Mouse (Mus musculus) right cerebral cortex, postnatal 25 days (tissue): ENCODE data around the gene Uap1.

Experiments
- DNase-seq: peaks from one replicate; pipeline ENCODE4 v3.0.0; 2022

The Uap1 gene

DNA sequence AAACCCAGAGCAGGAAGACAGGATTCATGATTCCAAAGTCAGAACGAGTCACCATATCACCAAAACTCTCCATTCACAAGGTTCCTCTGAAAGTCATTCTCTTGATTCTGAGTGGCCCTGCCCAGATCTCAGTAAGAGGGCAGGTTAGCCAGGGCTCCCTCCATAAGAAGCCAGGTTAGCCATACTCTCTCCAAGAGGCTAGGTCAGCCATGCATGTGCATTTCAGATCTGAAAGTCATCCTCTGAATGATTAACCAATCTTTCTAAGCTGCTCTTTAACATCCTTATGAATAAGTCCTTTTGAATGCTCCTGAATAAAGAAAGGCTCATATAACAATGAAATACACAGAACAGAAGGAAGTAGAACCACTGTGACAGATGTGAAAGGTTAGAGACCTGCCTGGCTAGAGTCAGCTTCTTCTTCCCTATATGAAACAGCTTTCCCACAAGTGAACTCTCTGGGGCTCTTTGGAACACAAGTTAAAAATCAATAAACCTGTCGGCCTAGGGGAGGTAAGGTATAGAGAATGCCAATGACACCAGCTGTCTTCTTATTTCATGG is 10.6 kb downstream of the Uap1 start:
- DNase-seq: no peak

DNA sequence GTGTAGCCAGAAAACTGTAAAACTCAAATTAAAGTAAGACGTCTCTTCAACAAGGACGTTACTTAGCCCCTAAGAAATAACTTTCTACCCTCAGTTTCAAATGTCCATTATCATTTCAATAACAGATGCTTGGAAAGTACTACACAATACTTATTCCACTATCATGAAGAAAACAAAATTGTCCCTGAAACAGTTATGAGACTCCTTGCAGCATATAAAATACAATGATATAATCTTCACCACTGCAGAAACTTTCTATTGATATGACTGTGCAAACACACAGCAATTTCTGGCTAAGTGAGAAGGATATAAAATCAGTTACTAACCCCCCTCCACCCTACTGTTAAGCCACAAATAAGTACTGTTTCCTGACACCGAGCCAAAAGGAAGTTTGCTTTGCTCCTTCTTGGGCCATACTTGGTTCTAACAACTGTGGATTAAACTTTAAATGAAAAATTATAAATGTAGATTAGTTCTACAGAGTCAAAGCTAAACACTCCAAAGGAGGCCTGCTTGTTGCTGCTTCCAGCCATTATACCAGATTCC is 11.3 kb downstream of the Uap1 start:
- no peak for DNase-seq

DNA sequence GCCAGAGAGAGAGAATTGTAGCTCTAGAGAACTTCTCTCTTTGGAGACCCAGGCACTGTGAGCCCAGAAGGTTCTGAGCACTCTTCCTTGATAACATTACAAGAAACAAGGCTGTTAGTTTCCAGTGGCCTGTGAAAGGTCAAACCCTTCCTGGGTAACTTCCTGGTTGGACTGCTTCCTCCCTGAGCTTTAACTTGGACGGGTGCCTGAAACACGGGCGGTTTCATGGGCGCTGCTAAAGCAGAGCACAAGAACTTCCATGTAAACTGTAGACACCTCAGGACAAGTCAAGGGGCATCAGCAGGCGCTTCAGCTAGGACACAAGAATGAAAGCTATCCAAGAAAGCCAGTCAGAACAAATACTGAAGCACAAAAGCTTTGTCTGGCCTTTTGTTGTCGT is 12.9 kb downstream of the Uap1 start:
- no peak for DNase-seq

DNA sequence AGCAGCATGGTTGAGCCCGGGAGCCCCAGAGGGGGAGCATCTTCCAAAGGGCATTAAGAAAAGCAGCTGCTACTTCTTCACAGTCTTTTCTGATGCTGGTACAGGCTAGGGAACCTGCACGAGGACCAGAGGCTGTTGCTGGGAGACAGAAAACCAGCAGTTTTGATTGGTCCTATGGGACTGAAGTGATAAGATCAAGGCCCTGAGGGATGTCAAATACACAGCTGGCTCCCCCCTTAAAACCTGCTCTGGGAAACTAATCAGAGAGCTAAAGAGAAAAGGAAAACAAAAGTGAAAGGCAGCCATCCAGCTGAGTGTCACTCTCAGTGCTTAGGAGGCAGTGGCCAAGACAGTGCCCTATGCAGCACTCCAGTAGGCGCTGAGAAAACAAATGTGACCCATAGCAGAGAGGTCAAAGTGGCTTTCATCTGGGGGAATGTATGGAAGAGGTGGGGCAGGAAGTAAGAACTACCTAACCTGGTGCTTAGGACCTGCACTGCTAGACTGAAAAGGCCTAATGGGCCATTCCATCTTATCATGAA is 14.3 kb downstream of the Uap1 start:
- DNase-seq: no peak

DNA sequence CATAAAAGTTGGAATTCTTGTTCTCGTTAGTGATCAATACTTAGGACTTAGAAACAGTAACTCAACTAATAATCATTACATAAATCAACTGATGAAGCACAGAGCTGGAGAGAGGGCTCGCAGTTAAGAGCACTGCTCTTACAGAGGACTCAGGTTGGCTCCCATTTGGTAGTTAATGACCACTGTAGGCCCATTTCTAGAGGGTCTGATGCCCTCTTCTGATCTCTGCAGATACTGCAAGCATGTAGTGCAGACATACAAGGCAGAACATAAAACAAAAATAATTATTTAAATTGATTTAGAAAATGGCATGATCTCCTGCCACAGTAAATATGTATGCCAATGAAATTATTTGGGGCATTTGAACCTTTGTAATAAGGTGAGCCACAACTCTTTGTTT is 15.1 kb downstream of the Uap1 start:
- no peak for DNase-seq

DNA sequence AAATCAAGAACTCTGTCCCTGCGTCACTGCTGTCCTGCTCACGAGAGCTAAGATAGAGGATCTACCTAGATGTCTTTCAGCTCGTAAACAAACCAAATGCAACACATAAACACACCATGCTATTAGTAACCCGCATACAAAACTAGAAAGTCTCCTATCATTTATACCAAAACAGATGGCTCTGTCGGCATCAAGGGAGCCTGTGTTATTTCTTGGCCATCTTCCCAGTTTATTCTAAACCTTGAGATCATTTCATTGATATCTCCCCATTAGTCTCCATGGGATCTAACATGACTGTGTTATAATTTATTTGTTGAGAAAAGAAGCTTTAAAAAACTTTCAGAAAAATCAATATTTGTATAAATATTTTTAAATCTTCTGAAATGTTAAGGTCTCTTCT is 19.0 kb downstream of the Uap1 start:
- no peak for DNase-seq

DNA sequence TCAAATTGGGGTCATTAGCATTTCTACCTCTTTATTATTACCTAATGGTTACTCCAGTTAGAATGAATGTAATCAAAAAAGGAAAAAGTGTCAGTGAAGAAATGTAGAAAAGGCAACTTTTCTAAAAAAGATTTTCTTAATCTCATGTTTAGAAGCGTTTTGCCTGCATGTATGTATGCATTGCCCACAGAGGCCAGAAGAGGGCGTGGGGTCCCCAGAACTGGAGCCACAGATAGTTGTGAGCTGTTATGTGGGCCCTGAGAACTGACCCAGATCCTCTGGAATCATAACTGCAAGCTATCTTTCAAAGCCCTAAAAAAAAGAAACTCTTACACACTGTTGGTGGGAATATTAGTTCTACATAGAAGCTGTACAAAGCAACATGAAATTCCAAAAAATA is 19.5 kb downstream of the Uap1 start:
- no peak for DNase-seq

DNA sequence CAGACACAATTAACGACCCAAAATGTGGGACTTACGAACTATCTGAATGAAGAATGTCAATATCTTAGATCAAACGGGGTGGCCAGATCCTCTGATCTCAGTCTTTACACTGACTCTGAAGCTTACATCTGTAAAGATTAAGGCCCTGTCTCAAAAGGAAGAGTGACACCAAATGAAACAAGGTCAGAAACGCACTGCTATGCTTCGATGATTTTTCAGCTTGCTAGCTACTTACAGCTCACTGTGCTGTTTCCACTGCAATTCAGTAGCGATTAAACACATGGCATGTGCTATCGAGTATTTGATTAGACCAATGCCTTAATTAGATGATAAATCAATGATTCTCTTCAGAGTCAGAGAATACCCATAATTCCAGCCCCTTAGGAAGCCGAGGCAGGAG is 20.8 kb downstream of the Uap1 start:
- no peak for DNase-seq

DNA sequence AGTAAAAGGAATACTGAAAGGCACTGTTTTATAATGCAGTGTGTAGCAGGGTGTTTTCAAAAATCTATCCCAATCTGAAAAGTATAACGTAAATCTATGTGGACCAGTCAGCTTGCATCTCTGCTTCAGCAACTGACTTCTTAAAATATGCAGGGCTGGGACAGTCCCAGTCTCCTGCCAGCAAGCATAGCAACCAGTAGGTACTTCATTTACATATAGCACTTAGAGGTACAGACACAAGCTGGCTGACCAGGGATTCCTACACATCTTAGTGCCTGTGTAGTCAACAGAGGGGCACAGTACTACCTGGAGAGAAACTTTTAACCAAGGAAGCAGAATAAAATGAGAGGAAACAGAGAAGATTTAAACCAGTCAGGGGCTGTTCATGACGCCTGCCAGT is 22.2 kb downstream of the Uap1 start:
- no peak for DNase-seq

DNA sequence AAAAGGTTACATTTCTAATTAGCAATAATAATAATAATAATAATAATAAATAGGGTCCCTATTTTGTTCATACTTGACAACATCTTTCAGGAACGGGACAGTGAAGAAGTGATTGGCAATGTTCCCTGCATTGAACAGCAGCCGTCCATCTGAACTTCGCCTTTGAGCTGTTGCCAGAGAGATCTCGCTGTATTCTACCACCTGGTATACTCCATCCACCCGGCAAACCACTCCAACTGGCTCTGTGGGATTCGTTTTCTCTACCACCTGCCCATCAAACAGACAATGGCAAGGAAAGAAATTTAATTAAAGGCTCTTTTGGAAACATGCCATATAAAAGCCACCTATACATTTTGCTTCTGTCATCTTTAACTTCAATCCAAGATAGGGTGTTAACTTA is 23.9 kb downstream of the Uap1 start:
- no peak for DNase-seq

DNA sequence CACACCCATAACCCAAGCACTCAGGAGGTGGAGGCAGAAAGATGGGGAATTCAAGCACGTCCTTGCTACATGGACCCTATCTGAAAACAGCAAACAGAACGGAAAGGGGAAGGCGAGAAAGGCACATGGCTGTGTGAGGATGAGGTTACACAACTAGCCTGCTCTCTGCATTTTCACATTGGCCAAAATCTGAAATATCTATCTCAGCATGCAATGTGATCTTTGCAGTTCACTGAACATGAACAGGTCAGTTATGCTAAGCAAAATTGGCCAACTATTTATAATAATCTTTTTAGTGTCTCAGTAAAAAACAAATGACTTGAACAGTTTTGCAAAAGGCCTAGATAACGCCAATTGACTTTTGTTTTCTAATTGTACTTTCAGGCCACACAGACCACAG is 25.0 kb downstream of the Uap1 start:
- no peak for DNase-seq

DNA sequence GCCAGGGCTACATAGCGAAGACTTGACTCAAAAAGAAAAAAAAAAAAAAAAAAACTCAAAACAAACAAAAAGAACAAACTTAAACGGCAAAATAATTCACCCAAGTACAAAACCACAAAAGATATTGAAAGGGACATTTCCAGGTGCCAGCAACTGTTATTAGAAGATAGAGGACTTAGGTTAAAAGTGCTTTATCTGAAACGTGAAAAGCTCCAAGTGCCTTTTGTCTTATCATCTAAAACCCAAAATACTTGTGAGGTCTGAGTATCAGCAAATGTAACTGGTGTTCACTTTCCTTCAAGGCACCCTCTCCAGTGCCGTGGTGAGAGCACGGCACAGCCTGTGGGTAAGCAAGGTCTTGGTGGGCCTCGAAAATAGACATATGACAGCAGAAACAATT is 26.2 kb downstream of the Uap1 start:
- no peak for DNase-seq

DNA sequence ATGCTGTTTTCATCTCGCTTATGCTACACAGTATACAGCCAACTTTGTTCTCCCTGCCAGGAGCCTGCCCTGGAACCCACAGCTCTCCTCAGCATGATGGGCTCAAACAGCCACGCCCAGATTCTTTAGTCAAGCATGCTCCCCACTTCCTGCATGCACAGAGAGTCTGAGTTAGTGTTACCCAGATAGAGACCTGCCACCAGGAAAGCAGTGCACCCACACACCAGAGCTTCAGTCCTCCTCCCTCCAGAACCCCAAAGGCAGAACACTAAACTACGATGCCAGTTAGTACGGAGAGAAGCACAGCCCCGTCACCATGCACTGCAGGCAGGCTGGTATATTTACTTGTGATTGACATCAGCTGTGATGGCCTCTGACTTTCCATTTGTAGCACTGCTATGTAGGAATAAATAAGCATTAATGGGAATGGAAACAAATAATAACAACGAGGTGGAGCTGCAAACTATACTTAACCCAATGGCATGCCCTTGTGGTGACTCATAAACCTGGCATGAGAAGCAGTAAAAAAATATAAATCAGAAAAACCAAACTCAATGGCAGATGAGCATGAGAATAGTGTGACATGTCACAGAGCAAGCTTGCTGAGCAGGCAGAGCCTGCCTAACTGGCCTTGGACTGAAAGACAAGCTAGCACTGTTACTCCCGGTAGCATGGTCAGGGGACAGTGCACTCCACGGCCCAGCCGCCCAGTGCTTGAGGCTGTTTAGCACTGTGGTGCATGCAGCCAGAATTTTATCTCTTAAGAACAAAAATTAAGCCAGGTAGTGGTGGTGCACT is 26.9 kb downstream of the Uap1 start:
- no peak for DNase-seq

DNA sequence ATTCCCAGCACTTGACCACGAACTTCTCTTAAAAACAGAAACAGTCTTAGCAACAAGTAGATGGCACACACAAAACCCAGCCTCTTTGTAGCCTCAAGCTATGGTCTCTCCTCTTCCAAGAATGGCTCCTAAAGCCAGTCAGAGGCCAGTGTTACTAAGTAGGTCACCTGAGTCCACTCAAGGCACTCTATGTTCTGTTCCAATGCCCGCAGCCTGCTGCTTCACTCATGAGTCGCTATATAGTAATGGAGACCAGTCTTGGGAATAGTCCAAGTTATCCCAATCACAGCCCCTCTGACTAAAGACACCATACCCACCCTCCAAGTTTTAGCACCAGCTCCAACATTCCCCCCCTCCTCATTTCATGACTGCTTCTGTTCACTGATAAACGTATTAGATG is 29.2 kb downstream of the Uap1 start:
- no peak for DNase-seq

DNA sequence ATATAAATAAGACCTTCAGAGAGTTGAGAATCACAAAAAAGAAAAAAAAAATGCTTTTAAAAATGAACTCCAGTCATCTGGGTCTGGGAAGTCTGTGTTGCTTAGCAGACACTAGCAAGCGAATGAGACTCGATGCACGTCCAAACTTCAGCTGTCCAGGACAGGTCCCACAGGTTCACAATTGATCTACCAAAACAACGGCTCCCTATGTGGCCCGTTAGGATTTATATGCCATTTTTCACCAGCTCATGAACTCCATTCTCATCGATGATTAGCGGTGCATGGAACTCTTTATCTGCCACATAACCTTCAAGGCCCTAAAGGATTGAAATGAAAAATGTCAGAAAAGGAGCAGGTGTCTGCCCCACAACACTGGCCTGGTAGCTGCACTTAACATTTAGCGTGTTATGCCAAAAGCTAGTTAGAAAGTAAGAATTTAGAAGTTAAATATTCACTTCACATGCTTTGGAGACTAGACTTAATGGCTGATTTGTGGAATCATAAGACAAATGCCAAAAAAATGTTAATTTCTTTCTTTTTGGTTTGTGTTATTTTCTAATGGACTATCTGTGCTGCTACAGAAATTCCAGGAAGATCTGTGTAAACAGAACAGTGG is 32.4 kb downstream of the Uap1 start:
- DNase-seq: no peak

DNA sequence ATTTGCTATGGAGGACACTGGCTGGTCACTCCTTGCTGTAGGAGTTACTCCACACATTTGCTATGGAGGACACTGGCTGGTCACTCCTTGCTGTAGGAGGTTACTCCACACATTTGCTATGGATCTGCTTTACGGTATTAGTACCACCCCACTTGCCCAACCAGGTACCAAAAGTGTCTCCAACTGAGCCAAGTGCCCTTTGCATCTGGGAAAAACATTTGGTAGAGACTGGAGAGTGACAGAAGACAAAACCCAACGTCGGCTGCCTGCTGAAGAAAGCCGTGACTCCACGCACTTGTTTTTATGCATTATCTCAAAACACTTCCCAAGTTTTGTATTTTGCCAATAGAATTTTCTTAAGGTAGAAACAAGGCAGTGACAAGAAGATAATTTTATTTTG is 33.1 kb downstream of the Uap1 start:
- no peak for DNase-seq

DNA sequence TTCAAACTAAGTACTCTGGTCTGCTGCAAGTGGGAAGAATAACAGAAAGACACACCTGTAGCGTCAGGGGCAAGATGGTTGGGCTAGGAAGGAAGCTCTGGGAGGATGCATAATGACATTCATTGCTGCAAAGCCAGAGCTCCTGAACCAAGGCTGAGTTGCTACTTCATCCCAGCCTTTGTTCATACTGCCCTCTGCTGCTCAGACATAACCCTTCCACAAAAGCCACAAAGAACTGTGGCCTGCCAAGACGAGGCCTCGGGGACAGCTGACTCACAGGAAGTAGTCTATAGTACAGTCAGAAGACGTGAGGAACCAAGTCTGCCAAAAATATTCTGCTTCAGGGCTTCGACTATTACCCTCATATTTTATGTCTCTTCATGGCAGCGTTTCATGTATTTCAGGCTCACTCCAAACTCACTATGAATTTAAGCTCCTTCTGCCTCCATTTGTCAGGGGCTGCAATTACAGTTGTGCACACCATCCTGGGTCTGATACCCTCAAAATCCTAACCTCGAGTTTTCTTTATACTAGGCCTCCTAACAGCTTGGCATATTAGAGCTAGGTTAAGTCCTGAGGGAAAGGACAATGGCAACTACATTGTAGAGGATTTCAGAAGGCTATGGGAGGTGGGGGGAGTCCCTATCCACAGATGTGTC is 38.3 kb downstream of the Uap1 start:
- DNase-seq: peak; percentile 59

DNA sequence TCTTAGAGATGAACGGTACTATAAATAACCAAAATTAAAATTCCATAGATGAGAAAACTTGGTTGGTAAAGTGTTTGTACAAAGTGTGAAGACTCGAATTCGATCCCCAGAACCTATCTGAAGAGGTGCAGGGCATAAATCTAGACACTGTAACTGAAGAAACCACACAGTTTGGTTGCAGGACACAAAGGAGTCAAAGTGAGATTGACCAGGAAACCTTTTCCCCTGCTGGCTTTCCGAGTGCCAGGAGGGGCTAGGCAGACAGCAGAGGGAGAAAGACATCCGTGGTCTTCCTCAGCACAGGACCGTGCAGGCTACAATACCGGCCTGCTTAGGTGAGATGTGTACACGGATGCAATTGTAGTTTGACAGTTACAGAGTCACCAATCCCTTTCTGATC is 40.5 kb downstream of the Uap1 start:
- no peak for DNase-seq

DNA sequence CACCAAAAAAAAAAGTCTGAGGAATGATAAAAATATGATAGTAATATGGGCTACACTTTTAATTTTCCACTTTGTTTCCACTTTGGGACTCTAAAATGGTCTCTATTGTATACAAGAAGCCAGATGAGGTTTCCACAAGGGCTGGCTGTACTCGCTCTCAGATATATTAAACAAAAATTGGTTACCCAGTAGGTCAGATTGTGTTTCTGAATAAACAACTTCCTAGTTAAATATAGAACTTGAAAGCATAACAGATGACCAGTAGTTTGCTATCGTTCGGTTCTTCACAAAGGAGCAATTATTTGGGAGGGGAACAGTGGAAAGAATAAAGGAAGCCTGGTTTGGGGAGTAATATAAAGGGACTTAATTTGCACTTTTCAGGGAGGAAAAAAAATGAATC is 43.8 kb downstream of the Uap1 start:
- no peak for DNase-seq

DNA sequence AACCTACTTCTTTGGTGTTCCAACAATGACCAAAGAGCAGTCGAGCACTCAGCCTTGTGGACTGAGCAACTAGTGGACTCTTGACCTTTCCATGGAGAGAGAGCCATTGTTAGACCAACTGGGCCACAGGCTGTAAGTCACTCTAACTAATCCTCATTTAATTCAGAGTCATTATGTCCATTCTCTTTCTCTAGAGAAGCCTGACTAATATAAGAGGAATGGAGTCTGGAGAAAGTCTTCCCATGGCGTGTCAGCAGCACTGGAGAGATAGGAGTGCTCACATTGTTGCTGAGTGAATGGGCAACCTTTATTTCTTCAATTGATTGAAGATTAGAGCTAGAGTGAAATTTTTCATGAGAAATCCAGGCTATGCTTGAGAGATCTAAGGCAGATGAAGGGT is 50.1 kb downstream of the Uap1 start:
- DNase-seq: no peak

DNA sequence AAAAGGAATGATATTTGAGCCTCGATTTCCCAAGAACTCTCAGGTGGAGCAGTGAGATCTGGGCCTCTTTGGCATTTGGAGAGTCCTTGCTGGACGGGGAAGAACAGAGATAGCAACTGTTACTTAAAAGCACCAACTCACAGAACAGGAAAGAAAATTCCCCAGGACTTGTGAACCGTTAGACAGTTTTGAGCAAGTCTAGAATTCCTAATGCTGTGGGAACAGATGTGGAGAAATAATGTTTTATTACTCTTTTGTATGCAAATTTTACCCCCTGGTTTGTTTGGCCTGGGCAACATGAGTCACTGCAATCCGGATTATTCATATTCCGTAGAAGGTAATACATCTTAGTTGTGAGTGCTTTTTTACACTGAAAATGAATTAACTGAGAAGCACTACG is 61.1 kb downstream of the Uap1 start:
- DNase-seq: no peak

DNA sequence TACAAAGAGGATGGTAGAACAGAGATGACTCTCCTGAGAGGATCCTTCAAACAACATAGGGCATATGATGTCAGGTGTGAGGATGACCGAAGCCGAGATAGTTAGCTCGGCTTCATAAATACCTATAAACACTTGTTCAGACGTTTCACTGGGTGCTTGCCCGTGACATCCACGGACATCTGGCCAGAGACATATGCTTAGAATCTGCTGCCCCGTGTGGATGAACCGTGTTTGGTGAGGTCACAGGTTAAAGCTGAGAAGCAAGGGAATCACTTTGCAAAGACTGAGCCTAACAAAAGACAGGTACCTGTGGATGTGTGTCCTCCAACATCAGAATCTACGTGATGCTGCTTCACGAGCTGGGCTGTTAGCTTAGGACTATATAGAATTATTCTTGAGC is 62.5 kb downstream of the Uap1 start:
- DNase-seq: no peak

DNA sequence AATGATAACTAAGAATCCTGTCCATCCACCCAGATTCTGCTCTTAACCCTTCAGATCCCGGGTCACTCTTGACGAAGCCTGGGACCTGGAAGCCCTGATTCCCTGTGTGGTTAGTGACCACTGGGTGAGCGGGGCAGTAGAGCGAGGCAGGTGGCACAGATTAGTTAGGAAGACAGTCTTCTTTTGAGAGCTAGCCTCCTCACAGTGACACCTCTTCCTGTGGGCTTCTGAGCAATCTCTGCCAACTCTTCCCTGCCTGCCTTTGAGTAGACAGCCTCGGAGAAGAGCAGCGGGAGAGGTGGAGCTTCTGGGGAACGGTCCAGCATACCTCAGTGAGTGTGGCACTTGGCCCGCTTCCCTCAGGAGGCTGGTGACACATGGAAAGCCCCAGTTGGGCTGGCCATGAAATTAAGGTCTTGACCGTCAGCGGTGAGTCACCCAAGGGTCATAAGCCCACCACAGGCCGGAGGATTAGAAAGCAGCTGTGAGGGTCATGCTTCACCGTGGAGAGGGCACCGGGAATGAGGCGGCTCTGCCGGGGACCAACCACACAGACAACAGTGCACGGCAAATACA is 63.0 kb downstream of the Uap1 start:
- DNase-seq: no peak
